Mouse (Mus musculus): ENCODE data around the gene Bcar3.
A peak's percentile ranks its signal among the peaks of the same experiment; 100 is the strongest.

Bcar3 gene

DNA sequence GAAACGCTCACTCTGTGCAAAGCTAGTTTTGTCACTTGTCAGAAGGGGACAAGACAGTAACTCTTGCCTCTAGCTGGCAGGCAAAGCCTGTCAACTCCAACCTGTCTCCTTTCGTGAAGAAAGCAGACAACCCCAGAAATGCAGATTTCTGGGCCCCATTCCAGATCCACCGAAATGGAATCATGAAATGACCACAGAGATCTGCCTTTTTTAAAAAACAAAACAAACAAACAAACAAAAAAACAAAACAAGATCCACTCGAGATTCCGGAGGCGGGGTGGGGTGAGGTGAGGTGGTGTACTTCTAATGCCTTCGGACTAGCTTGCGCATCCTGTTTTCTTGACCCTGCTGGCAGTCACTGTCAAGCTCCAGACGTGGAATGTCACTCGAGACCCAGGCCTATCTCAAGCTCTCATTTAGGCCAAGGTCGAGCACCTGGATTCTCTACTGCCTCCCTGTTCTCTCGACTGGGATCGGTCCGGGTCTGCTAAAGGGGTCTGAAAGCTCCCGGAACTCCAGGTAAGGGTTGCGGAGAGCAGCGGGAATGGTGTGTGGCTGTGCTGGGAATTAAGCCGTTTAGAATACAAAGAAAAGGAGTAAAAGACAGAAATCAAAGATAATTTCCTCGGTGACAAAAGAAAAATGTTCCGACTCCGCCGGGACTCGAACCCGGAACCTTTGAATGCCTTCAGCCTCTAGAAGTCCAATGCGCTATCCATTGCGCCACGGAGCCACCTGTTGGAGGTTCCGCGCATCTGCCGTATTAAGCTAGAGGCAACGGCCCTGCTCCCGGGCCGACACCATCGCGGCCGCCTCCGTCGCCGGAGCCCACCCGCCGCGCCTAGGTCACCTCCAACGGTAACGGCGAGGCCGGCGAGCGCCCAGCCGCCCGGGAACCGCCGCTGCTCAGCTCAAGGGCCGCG, 1.4 kb upstream of the Bcar3 start:
- peak; percentile 91 for DNase-seq (ENCODE audit: low read depth, low spot score)

DNA sequence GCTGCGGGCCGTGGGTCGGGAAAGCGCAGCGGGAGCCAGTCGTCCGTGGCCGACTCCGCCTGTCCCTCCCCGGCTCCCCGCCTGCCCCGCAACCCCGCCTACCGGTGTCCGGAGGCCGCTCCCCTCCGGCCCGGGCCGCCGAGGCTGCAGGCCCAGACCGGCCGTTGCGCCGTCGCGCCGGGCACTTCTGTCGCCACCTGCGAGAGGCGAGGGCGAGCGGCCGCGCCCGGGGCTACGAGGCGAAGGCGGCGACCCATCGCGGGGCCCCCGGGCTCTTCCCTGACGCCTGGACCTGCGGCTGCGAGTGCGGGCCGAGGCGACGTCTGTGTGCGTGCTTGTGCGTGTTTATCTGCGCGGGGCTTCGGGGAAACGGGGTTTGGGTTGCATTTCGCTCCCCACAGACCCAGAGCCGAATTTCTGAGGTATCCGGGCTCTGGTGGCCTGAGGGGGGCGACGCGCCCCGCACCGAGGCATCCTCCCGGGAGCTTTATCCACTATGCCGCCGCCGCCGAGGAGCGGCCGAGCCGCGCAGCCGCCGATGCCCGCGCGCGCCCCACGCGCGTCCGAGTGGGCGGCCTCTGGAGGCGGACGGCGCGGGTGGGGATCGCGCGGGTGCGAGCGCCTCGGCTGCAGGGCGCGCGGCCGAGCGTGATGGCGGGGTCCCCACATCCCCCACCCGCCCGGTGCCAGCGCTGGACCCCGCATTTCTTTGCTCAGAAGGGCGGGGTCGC, 548 bp upstream of the Bcar3 start:
- peak; percentile 65 for DNase-seq (ENCODE audit: low read depth, low spot score)

DNA sequence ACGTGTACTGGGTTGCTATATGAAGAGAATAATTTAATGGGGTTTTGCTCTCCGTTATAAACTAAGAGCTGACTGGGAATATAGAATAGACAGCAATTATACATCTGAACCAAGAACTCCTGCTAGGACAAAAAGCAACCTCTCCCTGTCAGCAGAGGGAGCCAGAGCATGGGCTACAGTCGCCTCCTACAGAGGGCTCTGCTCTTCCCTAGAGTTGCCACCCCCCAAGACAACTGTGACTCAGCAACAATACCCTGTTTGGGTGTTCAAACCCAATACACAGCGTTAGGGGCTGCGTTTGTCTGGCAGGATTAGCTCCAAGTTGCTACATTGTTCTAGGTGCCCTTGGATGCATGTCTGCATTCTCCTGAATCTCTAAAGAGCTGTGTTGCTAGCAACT, 1.6 kb downstream of the Bcar3 start:
- DNase-seq (ENCODE audit: low read depth, low spot score) = peak; percentile 89

DNA sequence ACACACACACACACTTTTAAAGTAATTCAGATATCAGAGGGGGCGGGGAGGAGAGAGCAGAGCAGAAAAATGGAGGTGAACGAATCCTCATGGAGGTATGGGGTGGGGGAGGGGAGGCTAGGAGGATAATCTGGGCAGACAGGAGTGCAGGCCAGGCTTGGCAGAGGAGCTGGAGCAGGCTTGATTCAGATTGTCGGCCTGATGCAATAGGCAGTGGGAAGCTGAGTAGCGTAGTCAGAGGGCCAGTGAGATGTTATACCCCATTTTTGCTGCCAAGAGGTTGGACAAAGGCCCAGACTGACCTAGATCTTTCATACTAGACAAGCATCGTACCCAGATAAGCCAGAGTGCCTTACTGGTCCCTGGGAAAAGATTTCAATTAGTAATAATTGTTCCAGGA, 3.0 kb downstream of the Bcar3 start:
- peak; percentile 47 for DNase-seq (ENCODE audit: low read depth, low spot score)

DNA sequence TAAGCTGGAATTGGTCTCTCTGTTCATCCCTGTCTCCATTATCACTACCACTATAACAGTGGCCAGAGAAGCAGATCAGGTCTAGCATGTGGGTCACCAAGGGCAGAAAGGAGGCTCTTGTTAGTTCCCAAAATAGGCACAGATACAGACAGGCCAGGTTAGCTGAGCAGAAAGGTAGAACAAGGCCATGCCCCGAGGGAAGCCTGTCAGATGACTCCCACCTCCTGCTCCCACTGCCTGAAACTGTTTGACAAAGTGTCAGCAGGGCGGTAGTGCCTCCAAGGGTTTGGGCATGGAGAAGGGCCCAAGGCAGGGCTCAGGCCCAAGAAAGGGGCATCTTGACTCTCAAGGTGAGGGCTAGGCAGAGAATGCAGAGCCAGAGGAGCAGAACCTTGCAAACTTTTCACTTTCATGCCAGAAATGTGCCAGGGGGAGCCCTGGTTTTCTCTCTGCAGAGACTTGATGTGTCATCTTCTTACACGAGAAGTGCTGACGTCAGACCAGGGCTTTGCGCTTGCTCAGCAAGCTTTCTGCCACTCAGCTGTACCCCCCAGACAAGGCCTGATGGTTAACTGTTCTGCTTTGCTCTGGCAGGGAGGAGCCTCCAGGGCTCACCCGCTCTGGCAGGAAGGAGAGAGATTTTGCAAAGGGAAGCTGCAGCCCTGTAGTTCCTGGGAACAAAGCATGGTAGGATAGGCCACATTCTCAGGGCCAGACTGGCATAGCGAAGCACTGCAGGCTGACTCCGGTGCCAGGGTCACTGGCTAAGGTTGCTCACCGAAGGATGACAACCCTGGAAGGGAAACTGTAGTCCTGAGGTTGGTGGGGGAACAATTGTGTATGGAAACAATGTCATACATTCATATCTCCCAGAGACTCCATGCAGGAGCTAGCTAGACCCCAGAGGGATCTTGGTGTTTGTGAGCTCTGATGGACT, 7.3 kb downstream of the Bcar3 start:
- DNase-seq (ENCODE audit: low read depth, low spot score) = no peak

DNA sequence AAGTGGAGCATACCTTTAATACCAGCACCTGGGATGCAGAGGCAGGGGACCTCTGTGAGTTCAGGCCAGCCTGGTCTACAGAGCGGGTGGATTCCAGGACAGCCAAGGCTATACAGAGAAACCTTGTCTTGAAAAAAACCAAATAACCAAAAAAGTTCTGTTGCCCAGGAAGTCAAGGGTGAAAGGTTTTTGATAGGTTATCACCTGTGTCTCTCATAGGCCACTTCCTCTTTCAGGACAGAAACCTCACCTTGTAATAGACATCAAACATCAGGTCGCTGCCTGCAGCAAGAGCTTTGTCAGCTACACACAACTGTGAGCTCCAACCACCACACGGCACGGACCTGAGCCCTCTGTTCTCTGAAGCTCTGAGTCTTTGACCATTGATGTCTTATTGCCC, 10.6 kb downstream of the Bcar3 start:
- DNase-seq (ENCODE audit: low read depth, low spot score) = no peak

DNA sequence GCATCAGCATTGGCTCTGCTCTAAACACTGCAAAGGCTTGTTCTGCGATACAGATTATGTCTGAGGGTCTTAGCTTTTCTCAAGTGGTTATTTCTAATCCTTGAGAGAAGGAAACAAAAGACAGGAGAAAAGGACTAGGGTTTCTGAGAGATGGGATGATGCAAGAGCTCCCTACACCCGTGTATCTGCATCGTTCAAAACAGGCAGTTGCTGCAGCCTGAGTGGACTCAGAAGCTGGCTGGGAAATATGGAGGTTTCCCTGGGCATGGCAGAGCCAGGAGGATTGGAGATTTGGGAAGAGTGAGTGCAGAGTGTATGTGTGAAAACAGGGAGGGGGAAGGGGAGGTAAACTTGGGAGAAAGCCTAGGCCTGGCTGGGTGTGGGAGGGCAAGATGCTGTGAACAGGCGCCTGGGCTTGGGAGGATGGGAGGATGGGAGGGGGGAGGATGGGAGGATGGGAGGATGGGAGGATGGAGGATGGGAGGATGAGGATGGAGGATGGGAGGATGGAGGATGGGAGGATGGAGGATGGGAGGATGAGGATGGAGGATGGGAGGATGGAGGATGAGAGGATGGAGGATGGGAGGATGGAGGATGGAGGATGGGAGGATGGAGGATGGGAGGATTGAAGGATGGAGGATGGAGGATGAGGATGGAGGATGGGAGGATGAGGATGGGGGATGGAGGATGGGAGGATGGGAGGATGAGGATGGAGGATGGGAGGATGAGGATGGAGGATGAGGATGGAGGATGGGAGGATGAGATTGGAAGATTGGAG, 14.1 kb downstream of the Bcar3 start:
- DNase-seq (ENCODE audit: low read depth, low spot score) = peak; percentile 86

DNA sequence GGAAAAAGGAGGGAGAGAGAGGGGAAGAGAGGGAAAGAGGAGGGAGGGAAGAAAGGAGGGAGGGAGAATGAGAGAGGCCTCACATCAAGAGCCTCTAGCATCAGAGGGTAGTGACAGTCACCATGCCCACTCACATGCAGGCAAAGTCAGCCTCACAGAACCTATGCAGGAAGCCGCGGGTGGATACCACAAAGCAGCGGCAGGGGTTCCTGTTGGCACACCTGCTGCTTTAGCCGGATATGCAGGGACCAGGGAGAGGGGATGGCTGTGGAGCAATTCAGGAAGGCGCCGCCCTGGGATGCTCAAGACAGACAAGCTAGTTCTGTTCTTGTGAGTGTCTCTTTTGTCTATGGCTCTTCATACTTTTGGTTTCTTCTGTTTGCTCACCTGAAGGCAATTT, 15.0 kb downstream of the Bcar3 start:
- DNase-seq (ENCODE audit: low read depth, low spot score) = peak; percentile 77

DNA sequence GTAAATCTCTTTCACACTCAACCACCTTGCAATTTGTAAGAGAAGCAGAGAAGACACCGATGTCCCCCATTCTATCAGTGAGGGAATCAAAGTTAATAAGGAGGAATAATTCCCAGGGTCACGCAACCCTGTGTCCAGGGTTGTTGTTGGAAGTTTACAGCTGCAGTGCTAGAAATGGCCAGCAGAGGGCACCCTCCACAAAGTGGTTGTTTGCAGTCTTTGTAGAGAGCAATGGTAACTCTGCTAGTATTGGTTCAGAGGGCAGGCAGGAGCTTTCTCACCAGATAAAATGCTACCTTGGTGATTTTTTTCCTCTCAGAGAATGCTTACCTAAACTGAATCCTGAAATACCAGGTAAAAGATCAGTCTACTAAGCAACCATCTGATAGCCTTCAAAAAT, 18.1 kb downstream of the Bcar3 start:
- peak; percentile 81 for DNase-seq (ENCODE audit: low read depth, low spot score)

DNA sequence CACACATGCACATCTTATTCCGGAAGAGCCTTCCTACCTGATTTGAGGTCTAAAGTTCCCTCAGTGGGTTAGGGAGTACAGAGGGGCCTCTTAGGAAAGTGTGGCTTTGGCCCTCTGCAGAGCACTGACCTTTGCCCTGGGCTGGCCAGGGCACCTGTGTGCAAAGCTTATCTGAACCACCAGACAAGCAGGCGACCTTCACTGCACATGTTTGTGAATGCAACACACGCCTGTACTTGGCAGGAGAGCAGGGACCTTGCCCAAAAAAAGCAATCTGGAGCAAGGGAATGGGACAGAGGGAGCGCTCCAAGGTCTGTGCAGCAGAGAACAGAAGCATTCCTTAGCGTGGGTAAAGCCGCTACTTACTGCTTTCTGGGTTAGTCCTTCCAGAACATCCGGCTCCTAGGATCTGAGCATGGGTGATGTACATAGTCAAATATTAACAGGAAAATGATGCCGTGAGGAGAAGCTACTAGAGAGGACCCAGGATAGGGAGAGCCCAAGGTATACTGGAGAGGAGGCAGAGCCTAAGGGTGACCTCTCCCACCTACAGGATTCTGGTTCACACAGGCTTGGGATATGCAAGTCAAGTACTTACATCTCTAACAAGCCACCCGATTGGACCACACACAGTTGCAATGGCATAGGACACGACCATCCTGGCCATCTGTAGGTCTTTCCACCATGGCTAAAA, 19.1 kb downstream of the Bcar3 start:
- DNase-seq (ENCODE audit: low read depth, low spot score) = peak; percentile 23

DNA sequence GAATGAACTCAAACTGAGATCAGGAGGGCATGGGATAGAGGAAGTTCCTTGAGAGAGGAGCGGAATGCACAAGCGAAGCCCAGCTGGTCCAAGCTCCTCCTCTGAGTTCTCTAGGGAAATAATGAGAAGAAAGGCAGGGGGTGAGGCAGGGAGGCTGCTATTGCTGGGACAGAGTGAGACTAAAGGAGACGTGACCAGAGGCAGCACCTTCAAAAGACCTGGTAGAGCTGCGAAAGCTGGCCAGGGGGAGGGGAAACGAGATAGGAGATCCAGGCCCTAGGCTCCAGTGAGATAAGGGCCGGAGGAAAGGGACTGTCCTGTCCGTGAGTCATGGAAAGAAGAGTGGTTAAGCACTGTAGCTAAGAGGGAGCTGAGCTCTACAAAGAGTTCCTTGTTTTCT, 20.0 kb downstream of the Bcar3 start:
- DNase-seq (ENCODE audit: low read depth, low spot score) = no peak

DNA sequence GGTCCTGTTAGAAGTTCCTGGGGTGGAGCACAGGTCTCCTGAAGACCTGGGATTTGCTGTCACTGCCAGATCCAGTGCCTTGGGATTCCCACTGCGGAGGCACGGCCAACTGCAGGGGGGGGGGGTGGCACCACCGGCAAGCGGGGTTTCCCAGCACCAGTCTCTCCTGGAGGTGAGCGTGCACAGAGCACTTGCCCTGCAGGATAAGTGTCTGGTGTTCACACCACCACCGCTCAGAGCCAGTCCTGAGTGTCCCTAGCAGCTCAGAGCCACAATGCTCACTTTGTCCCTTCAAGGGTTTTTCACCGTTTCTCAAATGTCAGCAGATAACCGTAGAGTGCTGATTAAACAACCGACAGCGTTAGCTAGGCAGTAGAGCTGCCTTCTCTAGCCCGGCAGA, 22.7 kb downstream of the Bcar3 start:
- DNase-seq (ENCODE audit: low read depth, low spot score) = peak; percentile 43

DNA sequence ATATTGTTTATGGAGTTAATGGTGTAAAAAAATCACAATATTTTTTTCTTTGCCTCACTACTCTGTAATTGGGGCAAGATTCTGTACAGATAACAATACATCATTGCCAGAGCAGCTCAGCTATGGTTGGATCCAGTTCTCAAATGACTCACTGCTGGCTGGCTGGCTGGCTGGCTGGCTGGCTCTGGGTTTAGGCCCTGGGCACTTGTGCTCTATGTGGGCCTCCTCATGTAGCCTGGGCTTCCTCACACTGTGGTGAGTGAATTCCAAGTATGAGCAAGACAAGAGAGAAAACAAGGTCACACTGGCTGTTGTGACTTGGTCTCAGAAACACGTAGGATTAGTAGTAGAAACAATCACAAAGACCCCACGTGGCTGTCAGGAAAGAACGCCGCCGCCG, 23.4 kb downstream of the Bcar3 start:
- no peak for DNase-seq (ENCODE audit: low read depth, low spot score)

DNA sequence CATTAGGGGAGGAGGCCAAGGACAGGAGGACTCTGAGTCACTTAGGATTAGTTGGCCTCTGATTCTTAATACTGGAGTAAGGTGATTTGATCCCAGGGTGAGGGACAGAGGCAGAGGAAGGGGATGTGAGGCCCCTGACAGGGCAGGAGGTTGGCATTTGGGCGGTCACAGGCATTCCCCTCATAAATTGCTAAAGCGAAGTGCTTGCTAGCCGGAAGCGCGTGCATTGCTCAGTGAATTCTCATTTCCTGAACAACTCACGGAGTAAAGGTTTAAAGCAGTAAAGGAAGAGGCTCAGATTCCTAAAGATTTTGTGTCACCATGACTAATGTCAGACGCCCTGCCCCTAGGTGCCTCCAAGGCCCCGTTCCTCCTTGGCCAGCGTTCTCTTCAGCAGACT, 28.3 kb downstream of the Bcar3 start:
- no peak for DNase-seq (ENCODE audit: low read depth, low spot score)

DNA sequence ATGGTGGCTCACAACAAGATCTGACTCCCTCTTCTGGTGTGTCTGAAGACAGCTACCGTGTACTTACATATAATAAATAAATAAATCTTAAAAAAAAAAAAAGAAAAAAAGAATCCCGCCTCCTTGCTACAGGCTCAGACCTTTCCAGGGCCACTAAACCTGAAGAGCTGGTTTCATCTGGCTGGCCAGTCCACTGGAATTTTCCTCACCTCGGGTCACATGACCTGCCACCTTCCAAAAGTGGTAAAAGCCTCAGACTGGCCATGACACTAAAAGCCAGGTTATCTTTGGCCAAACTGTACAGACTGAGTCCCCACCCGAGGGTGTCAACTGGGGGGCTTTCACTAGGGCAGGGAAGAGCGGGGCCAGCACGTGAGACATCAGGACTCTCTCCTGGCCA, 29.9 kb downstream of the Bcar3 start:
- no peak for DNase-seq (ENCODE audit: low read depth, low spot score)

DNA sequence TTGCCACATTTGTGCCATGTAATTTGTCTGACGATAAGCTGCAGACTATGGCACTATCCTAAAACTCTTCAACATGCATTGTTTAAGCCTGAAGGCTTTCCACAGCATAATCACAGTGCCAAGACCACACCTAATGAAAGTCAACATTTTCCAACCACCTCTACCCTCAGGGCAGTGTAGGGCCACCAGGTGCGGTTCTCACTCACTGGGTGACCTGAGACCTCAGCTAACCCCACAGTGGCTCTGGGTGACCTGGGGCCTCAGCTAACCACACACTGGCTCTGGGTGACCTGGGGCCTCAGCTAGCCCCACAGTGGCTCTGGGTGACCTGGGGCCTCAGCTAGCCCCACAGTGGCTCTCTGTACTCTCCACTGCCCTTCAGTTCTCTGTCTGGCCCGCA, 30.6 kb downstream of the Bcar3 start:
- no peak for DNase-seq (ENCODE audit: low read depth, low spot score)

DNA sequence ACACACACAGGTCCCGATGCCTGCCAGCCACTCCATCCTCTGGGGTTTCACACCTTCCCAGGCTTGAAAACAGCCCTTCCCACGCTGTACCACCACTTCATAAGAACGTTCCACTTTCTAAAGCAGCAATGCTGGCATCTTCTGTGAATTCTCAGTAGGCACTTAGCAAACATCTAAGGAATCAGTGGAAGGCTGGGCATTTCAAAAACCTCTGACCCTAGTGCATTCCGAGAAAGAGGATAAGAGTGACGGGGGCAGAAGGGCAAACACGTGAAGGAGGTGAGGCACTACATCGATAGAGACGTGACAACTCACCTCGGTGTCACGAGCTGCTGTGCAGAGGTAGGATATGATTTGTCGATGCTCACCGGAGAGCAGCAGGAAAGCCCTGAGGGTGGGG, 36.5 kb downstream of the Bcar3 start:
- DNase-seq (ENCODE audit: low read depth, low spot score) = no peak

DNA sequence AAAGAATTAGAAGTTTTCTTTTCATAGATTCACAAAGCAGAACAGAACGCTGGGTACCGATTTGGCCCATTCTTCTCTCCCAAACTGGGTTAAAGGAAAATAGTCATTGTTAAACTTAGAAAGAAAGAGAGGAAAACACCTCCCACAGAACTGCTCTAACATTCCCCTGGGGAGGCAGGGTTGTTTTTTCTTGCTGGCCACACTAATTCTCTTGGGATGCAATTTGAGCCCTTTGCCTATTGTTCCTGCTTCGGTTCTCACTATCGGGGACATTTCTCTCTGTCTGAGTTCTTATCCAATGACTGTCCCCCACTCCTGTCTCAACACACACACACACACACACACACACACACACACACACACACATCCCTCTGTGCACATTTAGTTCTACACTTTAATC, 39.6 kb downstream of the Bcar3 start:
- no peak for DNase-seq (ENCODE audit: low read depth, low spot score)

DNA sequence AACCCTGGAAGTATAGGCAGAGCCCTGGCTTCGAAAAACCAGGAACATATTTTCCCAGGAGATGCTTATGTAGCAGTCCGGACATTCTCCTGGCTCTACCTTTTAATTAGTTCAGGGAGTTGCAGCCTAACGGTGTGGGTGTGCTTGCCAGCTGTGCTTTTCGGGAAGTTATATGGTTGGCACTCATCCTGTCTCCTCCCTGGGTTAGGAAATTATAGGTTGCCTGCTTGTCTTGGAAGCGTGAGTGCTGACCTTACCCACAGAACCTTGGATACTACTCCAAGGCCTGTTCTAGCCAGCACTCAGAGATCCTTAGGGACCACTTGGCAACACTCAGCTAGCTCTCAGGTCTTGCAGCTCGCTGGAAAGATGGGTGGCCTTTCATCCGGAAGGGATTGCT, 40.0 kb downstream of the Bcar3 start:
- no peak for DNase-seq (ENCODE audit: low read depth, low spot score)

DNA sequence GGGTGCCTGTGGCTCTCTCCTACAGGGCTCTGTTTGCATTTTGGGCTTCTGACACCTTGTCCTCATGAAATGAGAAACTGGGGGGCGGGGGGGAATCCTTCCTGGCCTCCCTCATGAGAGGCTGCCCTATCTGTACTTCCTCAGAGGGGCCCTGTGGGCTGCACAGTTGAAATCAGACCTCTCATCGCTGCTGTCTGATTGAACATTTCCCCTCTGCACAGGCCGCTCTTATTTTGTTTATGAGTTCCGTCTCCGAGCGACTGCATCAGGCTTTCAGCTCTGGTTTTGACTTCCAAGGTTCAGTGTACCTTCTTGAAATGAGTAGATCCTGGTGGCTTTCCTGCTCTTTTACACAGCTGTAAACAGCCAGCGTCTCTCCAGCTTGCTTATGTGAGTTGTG, 40.4 kb downstream of the Bcar3 start:
- no peak for DNase-seq (ENCODE audit: low read depth, low spot score)

DNA sequence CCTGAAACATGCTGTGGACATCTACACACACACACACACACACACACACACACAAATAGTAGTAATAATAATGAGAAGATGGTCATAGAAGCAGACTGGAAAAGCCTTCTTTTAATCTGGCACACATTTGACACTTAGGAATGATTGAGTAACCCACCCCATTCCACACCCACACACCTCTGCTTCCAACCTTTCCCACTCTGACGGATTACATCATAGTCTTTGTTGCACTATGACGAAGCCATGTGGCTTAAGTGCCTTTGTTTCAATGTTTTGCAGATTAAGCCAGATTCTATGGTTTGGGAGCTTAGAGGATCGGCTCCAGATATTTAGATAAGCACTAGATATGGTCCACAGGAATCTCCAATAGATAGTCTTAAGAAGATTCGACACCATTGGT, 42.1 kb downstream of the Bcar3 start:
- no peak for DNase-seq (ENCODE audit: low read depth, low spot score)

Data from ZHBTc4 (cell line).